Mouse (Mus musculus): Measurements from ENCODE around the gene Macrod1. TPM values are rescaled to one million over a fixed set of nuclear protein-coding genes. Genes with fewer than 3 reads are reported as not detected.
A peak's percentile ranks its signal among the peaks of the same experiment; 100 is the strongest.

Macrod1 gene
- polyA plus RNA-seq, 1 experiment from 2014 or later = 6.9 TPM

GRCm38 (mm10) chr19:7020224-7020641 lies 36.4 kb upstream of the Macrod1 start:
- no peak overlapping the region for H3K4me3 ChIP-seq (replicated peaks; ENCODE audit: low read length)
- H3K27me3 ChIP-seq (ENCODE audit: control insufficient read depth, insufficient read depth, low read length) = no peaks in the 10 kb centered on the region
- no peaks in the 10 kb centered on the region for H3K9me3 ChIP-seq (ENCODE audit: control insufficient read depth, low read length)
- peaks cover 72% of the 10 kb centered on the region for H3K36me3 ChIP-seq (replicated peaks; ENCODE audit: control insufficient read depth, insufficient read depth)
- ATAC-seq (ENCODE audit: low FRiP score) (peak; percentile 70; the same call in 1 of the 2 replicates), DNase-seq (ENCODE audit: low spot score) (peak; percentile 61)
- no peak overlapping the region for H3K27ac ChIP-seq
- H3K4me1 ChIP-seq (replicated peaks; ENCODE audit: control insufficient read depth, insufficient read depth, low read length) = no peaks in the 10 kb centered on the region
- no peak overlapping the region for H3K4me2 ChIP-seq (replicated peaks)
- 48% methylated on average over 3 of the region's 3 CpGs for WGBS
- H3K9ac ChIP-seq = no peak overlapping the region

- Histone ChIP-seq H3K36me3 (replicated peaks; ENCODE audit: control insufficient read depth, insufficient read depth) (peaks cover 97% of the 10 kb centered on the region), H3K4me3 (replicated peaks; ENCODE audit: low read length) (no peak overlapping the region), H3K27ac (no peak overlapping the region), H3K9ac (no peak overlapping the region), H3K9me3 (ENCODE audit: control insufficient read depth, low read length) (no peaks in the 10 kb centered on the region), H3K4me1 (replicated peaks; ENCODE audit: control insufficient read depth, insufficient read depth, low read length) (no peaks in the 10 kb centered on the region), H3K27me3 (ENCODE audit: control insufficient read depth, insufficient read depth, low read length) (no peaks in the 10 kb centered on the region), H3K4me2 (replicated peaks) (no peak overlapping the region)
- 97% methylated on average over 5 of the region's 5 CpGs for WGBS
- DNase-seq (ENCODE audit: low spot score) (no peak), ATAC-seq (ENCODE audit: low FRiP score) (no peak)
These were observed 27.1 kb upstream of the Macrod1 start for GRCm38 (mm10) chr19:7029531-7029930.

DNA sequence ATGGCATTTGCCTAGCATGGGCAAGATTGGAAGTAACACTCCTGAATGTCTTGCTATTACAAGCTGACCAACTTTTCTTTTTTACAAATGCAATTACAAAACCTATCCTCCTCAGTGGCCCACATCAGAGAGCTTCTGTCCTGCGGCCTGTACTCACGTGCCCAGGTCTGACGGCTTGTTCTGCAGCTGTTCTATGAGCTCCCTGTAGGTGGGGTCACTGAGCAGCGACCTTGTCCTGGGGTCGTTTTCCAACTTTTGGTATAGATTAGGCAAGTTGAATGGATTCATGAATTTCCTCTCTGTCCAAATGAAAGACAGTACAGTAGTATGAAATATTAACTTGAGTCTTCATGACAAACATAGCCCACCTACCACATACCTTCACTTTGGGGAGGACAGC lies 22.6 kb upstream of the Macrod1 start:
- no peak for DNase-seq (ENCODE audit: low spot score)
- H3K9me3 ChIP-seq (ENCODE audit: control insufficient read depth, low read length) = no peaks in the 10 kb centered on the region
- H3K4me1 ChIP-seq (replicated peaks; ENCODE audit: control insufficient read depth, insufficient read depth, low read length) = peaks cover 19% of the 10 kb centered on the region
- H3K4me2 ChIP-seq (replicated peaks) = no peak overlapping the region
- H3K27ac ChIP-seq = no peak overlapping the region
- no peaks in the 10 kb centered on the region for H3K27me3 ChIP-seq (ENCODE audit: control insufficient read depth, insufficient read depth, low read length)
- no peak for ATAC-seq (ENCODE audit: low FRiP score)
- H3K36me3 ChIP-seq (replicated peaks; ENCODE audit: control insufficient read depth, insufficient read depth) = peaks cover 69% of the 10 kb centered on the region
- H3K4me3 ChIP-seq (replicated peaks; ENCODE audit: low read length) = no peak overlapping the region
- WGBS = 95% methylated on average over 5 of the region's 5 CpGs
- no peak overlapping the region for H3K9ac ChIP-seq

DNA sequence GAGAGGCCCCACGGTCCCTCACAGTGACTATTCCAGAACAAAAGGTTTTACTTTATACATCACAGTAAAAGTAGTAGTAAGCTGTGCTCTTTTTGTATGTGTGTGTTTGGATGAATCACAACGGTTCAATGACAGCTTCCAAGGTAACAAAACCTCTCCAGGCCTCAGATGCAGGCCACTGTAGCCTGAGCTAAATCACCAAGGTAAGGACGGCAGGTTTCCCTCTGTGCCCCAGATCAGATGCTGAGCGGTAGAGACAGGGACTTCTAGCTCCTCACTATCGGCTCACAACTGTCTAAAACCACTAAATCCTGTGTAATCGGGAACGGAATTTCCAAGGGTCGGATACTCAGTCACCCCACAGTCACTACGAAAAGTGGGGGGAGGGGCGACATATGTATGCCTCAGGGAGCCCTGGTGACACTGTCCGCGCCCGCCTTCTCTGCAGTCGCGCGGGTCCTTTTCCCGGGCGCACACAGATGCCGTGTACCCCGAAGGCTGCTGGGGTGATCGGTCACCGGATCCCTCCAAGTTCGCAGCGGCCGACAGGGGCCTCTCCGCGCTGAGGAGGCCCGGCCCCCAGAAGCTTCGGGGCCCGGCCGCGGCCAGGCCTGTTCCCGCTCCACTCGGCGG lies 17.4 kb upstream of the Macrod1 start:
- peaks cover 25% of the 10 kb centered on the region for H3K4me1 ChIP-seq (replicated peaks; ENCODE audit: control insufficient read depth, insufficient read depth, low read length)
- H3K27me3 ChIP-seq (ENCODE audit: control insufficient read depth, insufficient read depth, low read length) = no peaks in the 10 kb centered on the region
- 1% methylated on average over 35 of the region's 35 CpGs for WGBS
- peak; percentile 1; the same call in 1 of the 2 replicates for ATAC-seq (ENCODE audit: low FRiP score)
- peak overlapping the region; percentile 92 for H3K27ac ChIP-seq
- peak overlapping the region; percentile 84 for H3K4me3 ChIP-seq (replicated peaks; ENCODE audit: low read length)
- peak overlapping the region; percentile 89 for H3K4me2 ChIP-seq (replicated peaks)
- no peaks in the 10 kb centered on the region for H3K9me3 ChIP-seq (ENCODE audit: control insufficient read depth, low read length)
- H3K9ac ChIP-seq = peak overlapping the region; percentile 91
- peaks cover 18% of the 10 kb centered on the region for H3K36me3 ChIP-seq (replicated peaks; ENCODE audit: control insufficient read depth, insufficient read depth)
- peak; percentile 66 for DNase-seq (ENCODE audit: low spot score)

- ATAC-seq (ENCODE audit: low FRiP score) (peak; percentile 99), DNase-seq (ENCODE audit: low spot score) (peak; percentile 98)
- under 1% methylated on average over 49 of the region's 49 CpGs for WGBS
- Histone ChIP-seq H3K4me3 (replicated peaks; ENCODE audit: low read length) (peak within 1 kb of the TSS; percentile 84), H3K4me1 (replicated peaks; ENCODE audit: control insufficient read depth, insufficient read depth, low read length) (peaks cover 25% of the 10 kb centered on the region), H3K9ac (peak within 1 kb of the TSS; percentile 91), H3K4me2 (replicated peaks) (peak within 1 kb of the TSS; percentile 89), H3K27me3 (ENCODE audit: control insufficient read depth, insufficient read depth, low read length) (no peaks in the 10 kb centered on the region), H3K9me3 (ENCODE audit: control insufficient read depth, low read length) (no peaks in the 10 kb centered on the region), H3K27ac (peak within 1 kb of the TSS; percentile 95), H3K36me3 (replicated peaks; ENCODE audit: control insufficient read depth, insufficient read depth) (peaks cover 11% of the 10 kb centered on the region)
These were observed 16.6 kb upstream of the Macrod1 start, which contains the start of gene Stip1 for GRCm38 (mm10) chr19:7039841-7040636. TSS of gene Stip1 (minus strand) at chr19:7039967.

- no peaks in the 10 kb centered on the region for H3K27me3 ChIP-seq (ENCODE audit: control insufficient read depth, insufficient read depth, low read length)
- peaks cover 5% of the 10 kb centered on the region; the same call in 1 of the 2 replicates for H3K36me3 ChIP-seq (replicated peaks; ENCODE audit: control insufficient read depth, insufficient read depth)
- H3K4me1 ChIP-seq (replicated peaks; ENCODE audit: control insufficient read depth, insufficient read depth, low read length) = peaks cover 25% of the 10 kb centered on the region
- WGBS = 25% methylated on average over 13 of the region's 13 CpGs
- no peaks in the 10 kb centered on the region for H3K9me3 ChIP-seq (ENCODE audit: control insufficient read depth, low read length)
- peak overlapping the region; percentile 86 for H3K4me2 ChIP-seq (replicated peaks)
- peak overlapping the region; percentile 95 for H3K27ac ChIP-seq
- ATAC-seq (ENCODE audit: low FRiP score) (no peak), DNase-seq (ENCODE audit: low spot score) (peak; percentile 54)
- peak overlapping the region; percentile 43 for H3K4me3 ChIP-seq (replicated peaks; ENCODE audit: low read length)
- H3K9ac ChIP-seq = peak overlapping the region; percentile 67
These were observed 15.9 kb upstream of the Macrod1 start for GRCm38 (mm10) chr19:7040637-7041130.

- Histone ChIP-seq H3K9ac (peak overlapping the region; percentile 67; the same call in 1 of the 2 replicates), H3K9me3 (ENCODE audit: control insufficient read depth, low read length) (no peaks in the 10 kb centered on the region), H3K27me3 (ENCODE audit: control insufficient read depth, insufficient read depth, low read length) (no peaks in the 10 kb centered on the region), H3K4me1 (replicated peaks; ENCODE audit: control insufficient read depth, insufficient read depth, low read length) (peaks cover 25% of the 10 kb centered on the region), H3K27ac (peak overlapping the region; percentile 95), H3K36me3 (replicated peaks; ENCODE audit: control insufficient read depth, insufficient read depth) (0 out of 2 replicates have a peak, but pooled peaks cover 4% of the 10 kb centered on the region), H3K4me2 (replicated peaks) (peak overlapping the region; percentile 86), H3K4me3 (replicated peaks; ENCODE audit: low read length) (peak overlapping the region; percentile 43; the same call in 1 of the 2 replicates)
- WGBS = 90% methylated on average over 2 of the region's 2 CpGs
- no peak for ATAC-seq (ENCODE audit: low FRiP score)
- DNase-seq (ENCODE audit: low spot score) = no peak
These were observed 15.4 kb upstream of the Macrod1 start for GRCm38 (mm10) chr19:7041171-7041570.

GRCm38 (mm10) chr19:7044279-7044678 lies 12.3 kb upstream of the Macrod1 start:
- DNase-seq (ENCODE audit: low spot score) = no peak
- ATAC-seq (ENCODE audit: low FRiP score) = no peak
- Histone ChIP-seq H3K4me3 (replicated peaks; ENCODE audit: low read length) (no peak overlapping the region), H3K4me2 (replicated peaks) (no peak overlapping the region), H3K4me1 (replicated peaks; ENCODE audit: control insufficient read depth, insufficient read depth, low read length) (peaks cover 5% of the 10 kb centered on the region; the same call in 1 of the 2 replicates), H3K27ac (no peak overlapping the region), H3K36me3 (replicated peaks; ENCODE audit: control insufficient read depth, insufficient read depth) (no peaks in the 10 kb centered on the region), H3K9ac (no peak overlapping the region), H3K27me3 (ENCODE audit: control insufficient read depth, insufficient read depth, low read length) (no peaks in the 10 kb centered on the region), H3K9me3 (ENCODE audit: control insufficient read depth, low read length) (no peaks in the 10 kb centered on the region)
- 73% methylated on average over 4 of the region's 4 CpGs for WGBS

- WGBS = 46% methylated on average over 4 of the region's 4 CpGs
- ATAC-seq (ENCODE audit: low FRiP score) (no peak), DNase-seq (ENCODE audit: low spot score) (no peak)
- no peak overlapping the region for H3K4me2 ChIP-seq (replicated peaks)
- no peaks in the 10 kb centered on the region for H3K9me3 ChIP-seq (ENCODE audit: control insufficient read depth, low read length)
- no peak overlapping the region for H3K27ac ChIP-seq
- no peak overlapping the region for H3K9ac ChIP-seq
- H3K4me3 ChIP-seq (replicated peaks; ENCODE audit: low read length) = no peak overlapping the region
- H3K27me3 ChIP-seq (ENCODE audit: control insufficient read depth, insufficient read depth, low read length) = no peaks in the 10 kb centered on the region
- H3K4me1 ChIP-seq (replicated peaks; ENCODE audit: control insufficient read depth, insufficient read depth, low read length) = peaks cover 5% of the 10 kb centered on the region; the same call in 1 of the 2 replicates
- H3K36me3 ChIP-seq (replicated peaks; ENCODE audit: control insufficient read depth, insufficient read depth) = no peaks in the 10 kb centered on the region
These were observed 11.9 kb upstream of the Macrod1 start for GRCm38 (mm10) chr19:7044706-7045105.
